Mouse (Mus musculus) olfactory bulb, adult 2 months (tissue): Measurements from ENCODE around the gene Apon.

Source experiments
- CTCF ChIP-seq: fragments of 200-500 bp; IDR thresholded peaks from 2 replicates; pipeline ENCODE4 v1.5.1; 2012; ENCODE audit warnings: low read depth, mild to moderate bottlenecking, low read length, moderate library complexity; ENCODE audit not compliant: insufficient read depth
- POLR2A ChIP-seq: fragments of 200-500 bp; IDR thresholded peaks from 2 replicates; pipeline ENCODE4 v1.6.1; 2012; ENCODE audit warnings: mild to moderate bottlenecking, low read depth, low read length, moderate library complexity; ENCODE audit not compliant: insufficient read depth

DNA sequence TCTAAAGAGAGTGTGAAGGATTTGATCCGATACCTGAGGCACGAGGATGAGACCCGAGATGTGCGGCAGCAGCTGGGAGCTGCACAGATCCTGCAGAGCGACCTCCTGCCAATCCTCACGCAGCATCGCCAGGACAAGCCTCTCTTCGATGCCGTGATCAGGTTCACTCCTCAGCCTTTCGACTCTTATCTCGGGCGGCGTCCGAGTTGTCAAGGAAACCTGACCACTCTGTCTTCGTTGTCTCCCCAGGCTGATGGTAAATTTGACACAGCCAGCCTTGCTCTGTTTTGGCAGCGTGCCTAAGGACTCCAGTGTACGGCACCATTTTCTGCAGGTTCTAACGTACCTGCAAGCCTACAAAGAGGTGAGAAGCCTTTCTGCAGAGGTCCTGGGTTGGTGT lies 13.8 kb upstream of the Apon start:
- no peak for TF ChIP-seq CTCF
- TF ChIP-seq POLR2A = no peak
